Mouse (Mus musculus) stomach, postnatal 0 days (tissue): ENCODE data around the gene Nme3.

Source experiments
- CTCF ChIP-seq: IDR thresholded peaks from 2 replicates; pipeline ENCODE4 v1.5.1; 2016; ENCODE audit warnings: antibody characterized with exemption, low read depth, mild to moderate bottlenecking, moderate library complexity
- EP300 ChIP-seq: optimal IDR thresholded peaks from 2 replicates; pipeline ENCODE3; 2016; ENCODE audit warnings: antibody characterized with exemption

- TF ChIP-seq CTCF (no peak), EP300 (no peak)
Observed at GRCm38 (mm10) chr17:24891321-24891720, 5.0 kb upstream of the Nme3 start.
